Mouse (Mus musculus) layer of hippocampus, postnatal 10 days (tissue): Measurements from ENCODE around the gene Gm17542. TPM values are rescaled to one million over a fixed set of nuclear protein-coding genes. Genes with fewer than 3 reads are reported as not detected.
"Not testable (repeated sequence)": the region's sequence is repeated elsewhere in the genome, so short reads cannot be mapped to it uniquely, and the experiment has no call there.

Experiments used
- DNase-seq, 2 experiments: peaks; one replicate each; pipeline ENCODE4 v3.0.0; 2021; ENCODE audit warnings: low spot score in 2 of 2
- long read RNA-seq: library from polyadenylated mRNA; stranded (forward); transcript quantifications from one replicate; pipeline ENCODE4 v2.0.0, GENCODE M21; 2023
- total RNA-seq, 2 experiments: library from RNA; stranded (reverse); gene quantifications; 2 replicates each; pipeline ENCODE4 v1.2.3; 2021

Gene Gm17542
- not detected for total RNA-seq
- long read RNA-seq = 0 reads

DNA sequence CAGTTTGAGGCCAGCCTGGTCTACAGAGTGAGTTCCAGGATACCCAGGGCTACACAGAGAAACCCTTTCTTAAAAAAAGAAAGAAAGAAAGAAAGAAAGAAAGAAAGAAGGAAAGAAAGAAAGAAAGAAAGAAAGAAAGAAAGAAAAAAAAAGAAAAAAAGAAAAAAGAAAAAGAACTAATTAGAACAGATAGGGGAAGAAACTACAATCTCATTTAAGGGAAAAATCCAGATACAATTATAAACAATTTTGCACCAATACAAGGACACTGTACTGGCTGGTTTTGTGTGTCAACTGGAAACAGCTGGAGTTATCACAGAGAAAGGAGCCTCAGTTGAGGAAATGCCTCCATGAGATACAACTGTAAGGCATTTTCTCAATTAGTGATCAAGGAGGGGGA, at the start of gene Gm17542:
TSS of gene Gm17542 (minus strand) at position 101 of the 400 bp plus-strand sequence.
- not testable (repeated sequence) for DNase-seq

DNA sequence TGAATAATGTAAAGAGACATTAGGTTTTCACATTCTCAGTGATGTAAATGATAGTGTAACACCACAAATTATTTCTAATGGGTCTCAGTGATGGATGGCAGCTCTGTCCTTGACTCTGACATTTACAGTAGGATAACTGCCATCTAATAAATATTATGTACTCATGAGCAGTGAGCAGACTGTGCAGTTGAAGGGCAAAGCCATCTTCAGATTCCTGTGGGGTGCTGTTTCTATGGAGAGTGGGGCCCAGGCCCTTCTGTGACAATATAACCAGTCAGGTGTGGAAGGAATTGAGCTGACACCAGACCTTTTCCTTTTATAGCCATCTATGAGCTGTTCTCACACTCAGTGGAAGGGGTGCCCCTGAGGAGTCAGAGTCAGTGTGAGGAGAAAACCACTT, 21.8 kb upstream of the Gm17542 start:
- DNase-seq = no peak

DNA sequence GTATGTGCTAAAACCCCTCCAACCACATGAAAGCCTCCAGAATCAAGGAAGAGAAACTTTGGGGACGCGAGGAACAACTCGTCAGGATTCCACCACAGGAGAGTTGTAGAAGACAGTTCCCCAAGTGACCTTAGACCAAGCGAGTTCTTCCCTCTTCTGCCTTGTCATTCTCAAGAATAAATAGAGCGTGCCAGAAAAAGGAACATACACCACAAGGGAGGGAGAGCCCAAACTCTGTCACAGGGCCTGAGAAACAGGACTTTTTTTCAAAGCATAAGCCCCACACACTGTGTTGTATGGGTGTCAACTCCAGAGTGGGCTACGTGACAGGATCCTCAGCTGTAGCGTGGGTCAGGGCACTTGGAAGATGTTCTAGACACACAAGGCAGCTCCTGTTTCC, 20.1 kb upstream of the Gm17542 start:
- no peak for DNase-seq

DNA sequence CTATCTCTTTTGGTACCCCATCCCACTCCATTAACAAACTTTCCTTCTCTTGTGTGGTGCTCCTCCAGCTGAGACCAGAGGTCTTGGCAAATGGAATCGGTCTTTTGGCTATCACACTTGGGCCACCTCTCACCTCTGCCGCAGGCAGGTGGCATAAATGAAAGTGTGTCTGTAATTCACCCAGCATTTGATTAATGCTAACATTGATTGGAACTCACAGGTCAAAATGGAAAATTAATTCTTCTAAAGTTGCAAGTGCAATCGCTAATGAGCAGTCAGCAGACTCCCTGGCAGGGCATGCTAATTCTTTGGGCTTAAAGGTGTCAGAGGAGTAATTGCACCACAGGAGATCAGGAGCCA, 3.2 kb downstream of the Gm17542 start:
- DNase-seq = no peak

DNA sequence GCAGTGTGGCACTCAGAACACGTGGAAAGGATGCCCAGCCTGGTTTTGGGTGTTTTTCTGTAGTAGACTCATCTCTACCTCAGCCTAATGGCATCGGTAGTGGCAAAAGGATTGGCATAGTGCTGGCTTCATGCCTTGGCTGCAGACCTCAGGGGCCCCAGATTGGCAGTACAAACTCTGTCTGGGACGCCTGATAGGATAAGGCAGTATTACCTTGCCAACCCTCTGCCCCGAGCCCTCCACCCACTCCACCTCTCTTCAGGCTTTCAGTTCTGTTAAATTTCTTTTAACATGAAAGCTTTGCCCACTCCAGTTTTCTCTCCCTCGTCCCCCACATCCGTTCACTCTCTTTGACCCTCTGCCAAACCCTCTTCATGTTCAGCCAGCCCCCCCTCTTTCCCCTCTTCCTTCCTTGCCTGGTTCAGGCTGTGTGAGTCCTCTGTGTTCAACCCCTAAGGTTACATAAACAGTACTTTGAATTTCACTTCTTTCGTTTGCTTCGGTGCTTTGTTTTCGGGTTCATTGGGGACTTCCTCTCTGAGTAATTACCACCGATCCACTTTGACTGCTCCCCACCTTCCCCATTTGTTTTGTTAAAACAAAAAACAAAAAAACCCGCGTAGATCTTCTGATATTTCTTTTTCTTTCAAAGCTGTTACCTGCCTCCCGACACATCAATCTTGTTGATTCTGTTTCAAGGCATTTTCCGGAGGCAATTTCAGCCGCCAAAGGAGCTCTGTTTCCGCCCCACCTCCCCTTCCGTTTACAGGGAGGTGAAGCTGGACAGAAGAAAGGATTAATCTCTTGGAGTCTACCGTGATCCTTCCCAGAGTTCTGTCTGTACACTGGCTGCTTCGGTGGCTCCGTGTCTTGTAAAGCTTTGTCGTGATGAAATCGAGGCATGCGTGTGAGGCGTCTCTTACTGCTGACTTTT, 3.9 kb downstream of the Gm17542 start:
- peak in 1 of 2 experiments; percentile 15 for DNase-seq

GRCm38 (mm10) chr10:58713225-58713624, 4.8 kb downstream of the Gm17542 start:
- DNase-seq = no peak

- DNase-seq = no peak
These were observed 9.0 kb downstream of the Gm17542 start for GRCm38 (mm10) chr10:58709021-58709420.

DNA sequence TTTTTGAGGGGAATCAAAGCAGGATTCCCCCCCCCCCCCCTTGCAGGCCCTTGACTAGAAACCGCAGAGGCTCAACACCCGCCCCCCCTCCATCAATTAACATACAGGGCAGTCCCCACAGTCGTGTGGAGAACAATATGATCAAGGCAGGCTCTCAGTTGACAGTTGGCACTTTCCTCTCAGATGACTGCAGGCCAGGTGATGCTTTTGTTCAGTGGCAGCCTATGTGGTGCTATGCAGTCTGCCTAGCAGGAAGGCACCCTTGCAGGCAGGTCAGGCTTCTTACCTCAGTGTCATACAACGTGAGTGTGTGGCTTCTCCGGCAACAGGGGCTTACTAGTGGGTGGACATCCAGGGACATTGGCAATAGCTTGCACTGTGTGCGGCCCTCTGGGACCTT, 17.4 kb downstream of the Gm17542 start:
- no peak for DNase-seq

- no peak for DNase-seq
These were observed 17.9 kb downstream of the Gm17542 start for GRCm38 (mm10) chr10:58700160-58700559.

DNA sequence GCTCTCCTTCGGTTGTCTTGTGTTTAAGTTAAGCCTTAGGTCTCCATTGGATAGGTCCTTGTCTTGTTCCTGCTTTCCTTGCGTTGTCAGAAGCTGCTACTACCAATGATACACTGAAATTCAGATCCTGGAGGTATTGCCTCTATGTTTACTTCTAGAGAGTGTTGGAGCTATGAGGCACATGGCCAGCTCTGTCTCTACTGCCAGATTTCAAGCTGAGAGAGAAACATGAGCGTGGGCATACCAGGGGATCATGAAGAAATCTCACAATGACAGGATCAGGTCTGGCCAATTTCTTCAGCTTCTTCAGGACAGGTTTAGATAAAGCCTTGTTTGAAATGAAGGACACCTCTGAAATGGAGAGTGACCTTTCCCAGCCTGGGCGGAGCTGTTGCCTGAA, 19.1 kb downstream of the Gm17542 start:
- DNase-seq = no peak

DNA sequence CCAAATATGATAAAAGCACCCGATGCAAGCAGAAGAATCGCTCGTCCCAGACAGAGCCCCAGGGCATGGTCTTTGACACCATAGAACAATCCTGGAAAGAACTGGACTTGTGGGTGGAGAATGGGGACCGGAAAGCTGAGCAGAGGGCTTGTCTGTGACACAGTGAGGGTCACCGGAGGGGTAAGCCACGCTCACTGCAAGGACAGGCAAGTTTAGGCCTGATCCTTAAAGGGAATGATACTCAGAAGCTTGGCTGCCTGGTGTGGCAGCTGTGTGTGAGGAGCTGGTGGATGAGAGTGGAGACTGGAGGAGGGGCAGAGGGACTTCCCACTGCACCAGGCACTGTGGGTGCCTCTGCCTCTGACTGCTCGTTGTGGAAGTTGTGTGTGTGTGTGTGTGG, 27.0 kb downstream of the Gm17542 start:
- no peak for DNase-seq

- DNase-seq = no peak
These were observed 38.7 kb downstream of the Gm17542 start for GRCm38 (mm10) chr10:58679298-58679697.

- DNase-seq = peak; percentile 83 to 89
These were observed 42.5 kb downstream of the Gm17542 start, which contains the start of gene Edar for GRCm38 (mm10) chr10:58675533-58675932. TSS of gene Edar (minus strand) at chr10:58675654.

DNA sequence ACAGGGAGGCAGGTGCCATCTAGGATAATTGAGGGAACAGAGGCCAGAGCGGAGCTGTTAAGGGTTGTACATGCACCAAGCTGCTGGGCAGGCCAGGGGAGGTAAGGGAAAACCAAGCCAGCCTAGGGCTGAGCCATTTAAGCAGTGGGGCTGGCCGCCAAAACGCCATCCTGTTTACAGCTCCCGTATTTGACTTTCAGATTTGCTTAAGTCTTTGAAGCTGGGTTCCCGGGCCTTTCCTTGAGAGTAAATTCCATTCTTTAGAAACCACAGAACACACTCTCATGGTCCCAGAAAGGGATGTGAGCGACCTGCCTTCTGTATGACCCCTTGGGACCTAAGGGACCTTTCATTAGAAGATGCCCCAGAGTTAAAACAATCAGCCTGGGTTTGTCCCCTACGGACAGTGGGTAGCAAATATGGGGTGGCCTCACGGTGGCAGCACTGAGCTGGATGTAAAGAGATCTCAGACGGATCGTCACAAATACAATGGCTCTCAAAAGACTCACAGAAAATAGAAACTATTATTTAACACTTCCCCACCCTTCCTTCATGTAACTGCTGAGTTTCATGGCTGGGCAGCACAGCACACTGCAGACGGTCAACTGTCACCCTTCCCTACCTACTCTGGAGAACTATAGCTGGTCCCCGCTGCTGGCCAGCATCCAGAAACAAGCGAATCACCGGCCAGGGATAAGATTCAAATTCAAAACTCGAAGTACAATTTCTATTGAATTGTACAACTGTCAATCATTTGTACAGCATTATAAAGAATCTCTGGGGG, 44.5 kb downstream of the Gm17542 start:
- peak; percentile 78 to 84 for DNase-seq

DNA sequence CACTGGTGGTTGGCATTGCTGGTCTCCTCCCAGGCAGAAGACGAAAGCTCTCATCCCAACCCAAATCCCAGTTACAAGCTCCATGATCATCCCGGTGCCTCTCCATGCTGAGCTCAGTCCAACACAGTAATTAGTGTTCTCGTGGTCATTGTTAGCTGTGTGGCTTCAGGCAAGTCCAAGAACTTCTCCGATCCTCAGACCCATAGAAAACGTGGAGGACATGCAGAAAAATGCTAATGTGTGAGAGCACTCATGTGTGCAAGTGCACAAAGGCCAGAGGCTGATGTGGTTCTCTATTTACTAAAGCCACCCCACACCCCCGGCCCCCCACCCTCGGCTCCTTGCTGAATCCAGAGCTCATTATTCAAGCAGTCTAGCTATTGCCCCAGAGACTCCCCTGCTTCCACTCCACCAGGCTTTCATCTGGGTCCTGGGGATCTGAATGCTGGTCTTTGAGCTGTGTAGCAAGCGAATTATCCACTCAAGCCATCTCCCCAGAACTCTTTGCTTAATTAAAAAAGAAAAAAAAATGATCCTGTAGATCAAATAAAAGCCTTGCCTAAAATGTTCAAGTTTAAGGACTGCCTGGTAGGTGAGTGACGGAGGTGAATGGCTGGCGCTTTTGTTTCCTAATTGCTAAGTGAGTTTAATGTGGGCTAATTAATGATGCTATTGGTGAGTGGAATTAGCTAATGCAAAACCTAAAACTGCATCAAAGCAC, 45.3 kb downstream of the Gm17542 start:
- DNase-seq = no peak

DNA sequence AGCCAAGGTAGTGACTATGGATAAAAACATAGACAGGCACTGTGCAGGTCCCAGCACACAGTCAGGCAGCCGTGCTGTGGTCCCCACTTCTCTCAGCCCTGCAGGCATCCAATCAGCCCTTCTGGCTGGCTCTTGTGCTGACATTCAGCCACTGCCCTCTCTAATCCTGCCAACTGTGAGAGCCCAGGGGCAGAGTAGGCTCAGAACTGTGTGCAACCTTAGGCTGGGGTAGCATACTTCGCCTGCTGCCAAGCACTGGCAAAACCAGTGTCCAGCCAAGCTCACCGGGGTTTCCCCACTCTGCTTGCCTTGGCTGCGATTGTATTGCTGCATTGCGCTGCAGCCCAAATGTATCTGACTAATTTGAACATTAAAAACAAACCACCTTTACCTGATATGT, 54.1 kb downstream of the Gm17542 start:
- peak in 1 of 2 experiments; percentile 41 for DNase-seq

Other genes with a start within 250 kb of the Gm17542 start
- gene Ccdc138, start 220.3 kb downstream of the Gm17542 start, total RNA-seq = 1 to 10 TPM; 6.2 to 7.8 TPM
- gene Edar, start 42.6 kb downstream of the Gm17542 start, total RNA-seq = under 1 TPM; 0.32 to 0.36 TPM
- 10 to 100 TPM; 47.8 to 50.1 TPM for gene Sh3rf3, start 95.1 kb upstream of the Gm17542 start, total RNA-seq